Mouse (Mus musculus): ENCODE measurements around the gene Caps2. TPM values are rescaled to one million over a fixed set of nuclear protein-coding genes. Genes with fewer than 3 reads are reported as not detected.

Caps2 gene
- 3.2 TPM for polyA plus RNA-seq (2014; fragmentation: Illumina TruSeq; extraction: RNeasy Lipid Tissue Mini Kit (QIAGEN cat#74804))

GRCm38 (mm10) chr10:112163168-112163766 is at the start of gene Caps2:
Gene Caps2 (plus strand): TSS chr10:112163621.

GRCm38 (mm10) chr10:112159882-112160560 is 3.4 kb upstream of the Caps2 start, which contains the start of gene Glipr1l3:
Gene Glipr1l3 (minus strand): TSS chr10:112160327.

Other genes with a start within 250 kb of the Caps2 start
- gene Krr1, start 191.0 kb upstream of the Caps2 start, polyA plus RNA-seq (2014; fragmentation: Illumina TruSeq; extraction: RNeasy Lipid Tissue Mini Kit (QIAGEN cat#74804)), result 68.7 TPM
- gene Glipr1, start 161.0 kb upstream of the Caps2 start, polyA plus RNA-seq (2014; fragmentation: Illumina TruSeq; extraction: RNeasy Lipid Tissue Mini Kit (QIAGEN cat#74804)), result 12.0 TPM
- gene Glipr1l1, start 103.4 kb upstream of the Caps2 start, polyA plus RNA-seq (2014; fragmentation: Illumina TruSeq; extraction: RNeasy Lipid Tissue Mini Kit (QIAGEN cat#74804)), result not detected
- not detected for gene Glipr1l2, start 80.3 kb upstream of the Caps2 start, polyA plus RNA-seq (2014; fragmentation: Illumina TruSeq; extraction: RNeasy Lipid Tissue Mini Kit (QIAGEN cat#74804))
- not detected for gene Glipr1l3, start 3.3 kb upstream of the Caps2 start, polyA plus RNA-seq (2014; fragmentation: Illumina TruSeq; extraction: RNeasy Lipid Tissue Mini Kit (QIAGEN cat#74804))
- 1.00 TPM for gene Kcnc2, start 107.5 kb downstream of the Caps2 start, polyA plus RNA-seq (2014; fragmentation: Illumina TruSeq; extraction: RNeasy Lipid Tissue Mini Kit (QIAGEN cat#74804))

All from ovary, adult 10 weeks (tissue).